Mouse (Mus musculus) spleen, adult 2 months (tissue): ENCODE results near the gene Syne3. TPM values are rescaled to one million over a fixed set of nuclear protein-coding genes. Genes with fewer than 3 reads are reported as not detected.

ENCODE experiments used
- DNase-seq, 2 experiments: peaks; one replicate each; pipeline versions ENCODE4 v3.0.0 to v3.0.0-alpha.2; 2012 to 2021; ENCODE audit warnings: low spot score in 2 of 2, low read depth in 1 of 2
- H3K27ac ChIP-seq: fragments of 200-500 bp; 2 replicates; pipeline ENCODE4 v1.5.1; 2012; ENCODE audit warnings: low read length, inconsistent platforms; ENCODE audit not compliant: insufficient read depth
- H3K27me3 ChIP-seq: fragments of 200-500 bp; 2 replicates; pipeline ENCODE4 v1.6.1; 2012; ENCODE audit warnings: mild to moderate bottlenecking, moderate library complexity, low read length, inconsistent platforms; ENCODE audit not compliant: control insufficient read depth, insufficient read depth
- H3K36me3 ChIP-seq: fragments of 200-500 bp; 2 replicates; pipeline ENCODE4 v1.6.1; 2012; ENCODE audit warnings: mild to moderate bottlenecking, low read length, inconsistent platforms; ENCODE audit not compliant: control insufficient read depth, insufficient read depth
- H3K4me1 ChIP-seq: fragments of 200-500 bp; 2 replicates; pipeline ENCODE4 v1.6.1; 2011; ENCODE audit warnings: inconsistent platforms; ENCODE audit not compliant: control insufficient read depth, insufficient read depth, insufficient read length
- H3K4me3 ChIP-seq: fragments of 200-500 bp; 2 replicates; pipeline ENCODE4 v1.5.1; 2011; ENCODE audit warnings: mild to moderate bottlenecking, inconsistent platforms; ENCODE audit not compliant: insufficient read depth, insufficient read length; ENCODE audit errors: extremely low read depth
- CTCF ChIP-seq: fragments of 200-500 bp; IDR thresholded peaks from 2 replicates; pipeline ENCODE4 v1.5.1; 2011; ENCODE audit warnings: mild to moderate bottlenecking, inconsistent platforms; ENCODE audit not compliant: insufficient read depth, insufficient read length, insufficient replicate concordance; ENCODE audit errors: extremely low read depth
- POLR2A ChIP-seq: fragments of 200-500 bp; IDR thresholded peaks from 2 replicates; pipeline ENCODE4 v1.6.1; 2011; ENCODE audit warnings: low read depth, low read length, inconsistent platforms
- WGBS: fragments of 180-500 bp; shearing (Covaris S2); methylation state at CpG from one replicate; pipeline ENCODE4 v1.1.7; 2018; 5-methylcytosine and 5-hydroxymethylcytosine counted together
- polyA plus RNA-seq: library from polyadenylated mRNA; depleted of rRNA; stranded (reverse); fragments of >200 nt; gene quantifications from 2 replicates; pipeline ENCODE4 v1.2.3, GENCODE M21; 2012

Gene Syne3
- polyA plus RNA-seq, 1 experiment: 5.4 TPM

- WGBS: 86% methylated on average over 6 of the region's 6 CpGs
- Histone ChIP-seq H3K4me3 (no peak overlapping the region), H3K27ac (no peak overlapping the region), H3K27me3 (no peaks in the 10 kb centered on the region), H3K4me1 (no peaks in the 10 kb centered on the region), H3K36me3 (peaks cover 14% of the 10 kb centered on the region; the same call in 1 of the 2 replicates)
- no peak for DNase-seq
- no peak for TF ChIP-seq CTCF
- no peak for TF ChIP-seq POLR2A
These were observed 36.7 kb downstream of the Syne3 start for GRCm38 (mm10) chr12:104972860-104973259.

- H3K36me3 ChIP-seq: peaks cover 13% of the 10 kb centered on the region; the same call in 1 of the 2 replicates
- H3K4me3 ChIP-seq: no peak overlapping the region
- 84% methylated on average over 4 of the region's 4 CpGs for WGBS
- H3K27ac ChIP-seq: no peak overlapping the region
- TF ChIP-seq CTCF (no peak), POLR2A (no peak)
- no peak for DNase-seq
- no peaks in the 10 kb centered on the region for H3K27me3 ChIP-seq
- H3K4me1 ChIP-seq: no peaks in the 10 kb centered on the region
These were observed 40.0 kb downstream of the Syne3 start for GRCm38 (mm10) chr12:104969618-104970017.

- H3K36me3 ChIP-seq: peaks cover 11% of the 10 kb centered on the region; the same call in 1 of the 2 replicates
- WGBS: 93% methylated on average over 9 of the region's 9 CpGs
- TF ChIP-seq POLR2A (no peak), CTCF (no peak)
These were observed 40.4 kb downstream of the Syne3 start for GRCm38 (mm10) chr12:104969177-104969576.

GRCm38 (mm10) chr12:104964953-104965911, 44.4 kb downstream of the Syne3 start:
- no peak overlapping the region for H3K4me3 ChIP-seq
- DNase-seq: no peak
- H3K27me3 ChIP-seq: no peaks in the 10 kb centered on the region
- TF ChIP-seq POLR2A (no peak), CTCF (no peak)
- no peaks in the 10 kb centered on the region for H3K4me1 ChIP-seq
- peaks cover 11% of the 10 kb centered on the region; the same call in 1 of the 2 replicates for H3K36me3 ChIP-seq
- no peak overlapping the region for H3K27ac ChIP-seq
- WGBS: 92% methylated on average over 7 of the region's 7 CpGs

More at GRCm38 (mm10) chr12:104969177-104969576, 40.4 kb downstream of the Syne3 start:
- no peak overlapping the region for H3K4me3 ChIP-seq
- DNase-seq: no peak
- H3K27me3 ChIP-seq: no peaks in the 10 kb centered on the region
- no peaks in the 10 kb centered on the region for H3K4me1 ChIP-seq
- no peak overlapping the region for H3K27ac ChIP-seq

GRCm38 (mm10) chr12:104960421-104960820, 49.2 kb downstream of the Syne3 start:
- no peak for DNase-seq
- Histone ChIP-seq H3K36me3 (peaks cover 12% of the 10 kb centered on the region), H3K27ac (no peak overlapping the region)

GRCm38 (mm10) chr12:104959966-104960365, 49.6 kb downstream of the Syne3 start:
- no peak for DNase-seq
- no peaks in the 10 kb centered on the region for H3K4me1 ChIP-seq
- TF ChIP-seq CTCF (no peak), POLR2A (no peak)
- no peaks in the 10 kb centered on the region for H3K27me3 ChIP-seq
- H3K36me3 ChIP-seq: peaks cover 12% of the 10 kb centered on the region
- 94% methylated on average over 9 of the region's 9 CpGs for whole genome bisulfite sequencing
- H3K4me3 ChIP-seq: no peak overlapping the region
- no peak overlapping the region for H3K27ac ChIP-seq

More at GRCm38 (mm10) chr12:104960421-104960820, 49.2 kb downstream of the Syne3 start:
- H3K27me3 ChIP-seq: no peaks in the 10 kb centered on the region
- H3K4me3 ChIP-seq: no peak overlapping the region
- no peaks in the 10 kb centered on the region for H3K4me1 ChIP-seq
- no peak for TF ChIP-seq CTCF
- TF ChIP-seq POLR2A: no peak

GRCm38 (mm10) chr12:104958263-104958662, 51.3 kb downstream of the Syne3 start:
- no peak for TF ChIP-seq CTCF
- TF ChIP-seq POLR2A: no peak
- Histone ChIP-seq H3K36me3 (peaks cover 15% of the 10 kb centered on the region), H3K4me1 (no peaks in the 10 kb centered on the region), H3K27ac (no peak overlapping the region), H3K4me3 (no peak overlapping the region), H3K27me3 (no peaks in the 10 kb centered on the region)
- 89% methylated on average over 11 of the region's 11 CpGs for WGBS
- DNase-seq: no peak
